Mouse (Mus musculus) lung, adult 2 months (tissue): ENCODE data around the gene Cactin.

Source experiments
- CTCF ChIP-seq: fragments of 200-500 bp; IDR thresholded peaks from 2 replicates; pipeline ENCODE4 v1.5.1; 2011; ENCODE audit warnings: mild to moderate bottlenecking, low read length, control low read depth; ENCODE audit not compliant: insufficient read depth
- POLR2A ChIP-seq: fragments of 200-500 bp; IDR thresholded peaks from 2 replicates; pipeline ENCODE4 v1.6.1; 2011; ENCODE audit warnings: low read depth, mild to moderate bottlenecking, control low read depth, low read length, borderline replicate concordance; ENCODE audit errors: extremely low read depth

GRCm38 (mm10) chr10:81272356-81272755, 48.5 kb upstream of the Cactin start:
- no peak for TF ChIP-seq CTCF
- TF ChIP-seq POLR2A, result no peak
